Mouse (Mus musculus): Measurements from ENCODE around the gene Ddx25. TPM values are rescaled to one million over a fixed set of nuclear protein-coding genes. Genes with fewer than 3 reads are reported as not detected.
A peak's percentile ranks its signal among the peaks of the same experiment; 100 is the strongest.

The Ddx25 gene
- total and polyA plus RNA-seq, 3 experiments = 0.17 to 1.1 (median 0.63) TPM

DNA sequence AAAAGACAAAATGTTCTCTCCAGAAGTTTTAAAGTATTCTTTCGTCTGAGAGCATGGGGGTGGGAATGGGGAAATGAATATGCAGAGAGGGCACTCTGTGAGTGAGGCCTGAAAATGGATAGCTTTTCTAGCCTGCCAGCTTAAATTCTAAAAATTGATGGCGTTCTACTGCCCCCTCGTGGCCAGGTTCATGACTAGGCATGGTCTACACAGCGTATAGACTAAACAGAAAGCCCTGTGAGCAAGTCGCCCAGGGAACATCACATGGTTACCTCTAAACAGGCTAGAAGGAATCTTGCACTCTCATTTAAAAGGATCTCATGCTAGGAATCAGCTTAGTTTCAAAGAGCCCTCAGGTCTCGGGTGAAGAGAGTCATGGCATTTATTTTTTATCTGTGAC is 16.8 kb downstream of the Ddx25 start:
- DNase-seq = peak; percentile 64

- no peak for DNase-seq
Observed at GRCm38 (mm10) chr9:35541024-35541423, 17.3 kb downstream of the Ddx25 start.

- no peak for DNase-seq
Observed at GRCm38 (mm10) chr9:35539001-35539750, 19.2 kb downstream of the Ddx25 start.

- no peak for DNase-seq
Observed at GRCm38 (mm10) chr9:35535876-35536275, 22.5 kb downstream of the Ddx25 start.

DNA sequence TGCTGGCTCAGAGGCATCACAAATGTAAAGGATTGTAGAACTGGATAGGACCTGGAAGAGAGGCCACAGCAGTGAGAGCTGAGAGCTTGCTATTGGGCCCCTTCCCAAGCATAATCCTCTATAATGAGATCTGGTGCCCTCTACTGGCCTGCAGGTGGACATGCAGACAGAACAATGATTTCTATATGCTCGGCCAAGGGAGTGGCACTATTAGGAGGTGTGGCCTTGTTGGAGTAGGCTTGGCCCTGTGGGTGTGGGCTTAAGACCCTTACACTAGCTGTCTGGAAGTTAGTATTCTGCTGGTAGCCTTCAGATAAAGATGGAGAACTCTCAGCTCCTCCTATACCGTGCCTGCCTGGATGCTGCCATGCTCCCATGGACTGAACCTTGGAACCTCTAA is 23.2 kb downstream of the Ddx25 start:
- peak; percentile 24 for DNase-seq

DNA sequence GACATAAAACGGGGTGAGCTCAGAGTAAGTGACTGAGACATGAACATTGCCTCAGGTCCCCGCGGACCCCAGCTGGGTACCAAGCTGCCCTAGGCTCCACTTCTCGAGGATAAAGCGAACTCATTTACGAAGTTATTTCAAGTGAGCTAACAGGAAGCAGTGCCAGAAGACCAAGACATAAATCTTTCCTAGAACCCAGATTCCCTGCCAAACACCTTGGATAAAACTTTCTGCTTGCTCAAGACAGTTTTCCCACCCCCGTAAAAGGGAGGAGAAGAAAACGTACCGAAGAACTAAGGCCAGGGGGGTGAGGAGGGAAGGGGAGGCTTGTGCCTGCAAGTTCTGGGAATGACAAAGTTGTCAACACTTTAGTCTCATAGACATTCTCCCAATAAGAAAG is 25.1 kb downstream of the Ddx25 start:
- no peak for DNase-seq

GRCm38 (mm10) chr9:35529796-35530195 is 28.5 kb downstream of the Ddx25 start:
- no peak for DNase-seq

GRCm38 (mm10) chr9:35529141-35529540 is 29.2 kb downstream of the Ddx25 start:
- no peak for DNase-seq

- DNase-seq = peak; percentile 64
Observed at GRCm38 (mm10) chr9:35523941-35524411, 34.4 kb downstream of the Ddx25 start.

DNA sequence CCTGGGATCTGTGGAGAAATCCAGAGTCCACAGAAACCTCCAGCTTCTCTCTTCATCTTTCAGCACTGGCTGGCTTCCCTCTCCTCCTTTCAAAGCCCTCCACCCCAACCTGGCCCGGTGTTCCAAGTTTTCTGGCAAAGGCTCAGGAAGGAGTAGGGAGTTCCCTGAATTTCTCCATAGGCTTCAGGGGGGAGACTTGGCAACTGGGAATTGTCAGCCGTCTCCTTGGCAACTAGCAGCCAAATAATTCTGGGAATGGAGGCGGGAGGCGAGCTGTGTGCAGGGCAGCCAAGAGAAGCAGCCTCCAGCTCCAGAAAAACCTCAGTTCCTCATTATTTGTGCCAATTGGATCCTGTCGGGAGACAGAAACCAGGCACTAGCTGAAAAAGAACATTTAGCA is 34.8 kb downstream of the Ddx25 start:
- peak; percentile 23 for DNase-seq

DNA sequence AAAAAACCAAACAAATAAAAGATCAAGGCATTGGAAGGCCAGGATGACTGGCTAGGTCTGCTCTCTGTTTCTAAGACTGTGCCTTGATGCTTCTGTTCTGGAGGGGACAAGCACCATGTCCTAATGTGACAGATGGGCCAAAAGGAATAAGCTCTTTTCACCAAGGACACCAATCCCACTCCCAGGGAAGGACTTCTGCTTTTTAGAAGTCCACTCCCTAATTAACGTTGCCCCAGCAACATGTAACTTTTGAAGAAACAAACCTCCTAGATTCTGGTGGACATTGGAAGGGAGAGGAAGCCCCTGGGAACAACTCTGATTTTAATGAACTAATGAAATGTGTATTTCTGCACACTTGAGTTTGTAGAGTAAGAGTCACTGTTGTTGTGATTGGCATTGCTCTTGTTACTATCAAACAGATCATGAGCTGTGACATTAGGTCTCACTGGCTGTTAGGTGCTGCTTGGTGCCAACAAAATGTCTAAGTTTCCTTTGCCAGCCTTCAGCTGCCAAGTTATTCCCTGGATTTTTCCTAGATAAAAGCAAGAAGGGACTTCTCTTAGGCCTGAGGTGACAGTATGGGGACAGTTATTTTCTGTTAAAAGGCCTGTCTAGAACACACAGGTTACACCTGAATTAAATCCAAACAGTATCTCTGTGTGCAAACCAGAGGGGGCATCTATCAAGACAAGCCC is 35.4 kb downstream of the Ddx25 start:
- no peak for DNase-seq

- DNase-seq = no peak
Observed at GRCm38 (mm10) chr9:35522241-35522640, 36.1 kb downstream of the Ddx25 start.

GRCm38 (mm10) chr9:35520631-35521348 is 37.5 kb downstream of the Ddx25 start:
- DNase-seq = no peak

DNA sequence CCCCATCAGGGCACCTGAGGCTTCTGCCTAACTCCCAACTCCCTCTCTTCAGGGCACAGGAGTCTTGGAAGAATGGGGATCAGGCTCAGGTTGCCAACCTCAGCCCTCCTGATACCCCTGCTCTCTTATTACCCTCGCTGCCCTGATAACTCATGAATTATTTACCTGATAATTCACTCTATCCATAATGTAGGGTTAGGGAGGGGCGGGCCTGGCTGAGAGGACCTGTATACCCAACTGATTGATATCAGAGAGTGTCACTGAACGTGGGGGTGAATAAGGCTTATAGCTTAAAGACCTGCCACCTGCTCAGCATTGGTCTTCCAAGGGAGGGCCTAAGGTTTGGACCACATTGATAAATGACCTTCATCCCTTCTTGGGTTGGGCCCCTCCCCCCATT is 40.2 kb downstream of the Ddx25 start, which contains the start of gene Gm1113:
Gene Gm1113 (minus strand): TSS at position 101 of the 400 bp plus-strand sequence.
- no peak for DNase-seq

GRCm38 (mm10) chr9:35516711-35517110 is 41.6 kb downstream of the Ddx25 start:
- DNase-seq = no peak

GRCm38 (mm10) chr9:35516182-35516581 is 42.1 kb downstream of the Ddx25 start:
- no peak for DNase-seq

GRCm38 (mm10) chr9:35513900-35514299 is 44.4 kb downstream of the Ddx25 start:
- no peak for DNase-seq

- peak; percentile 37 for DNase-seq
Observed at GRCm38 (mm10) chr9:35508234-35508633, 50.1 kb downstream of the Ddx25 start.

GRCm38 (mm10) chr9:35502361-35503000 is 55.8 kb downstream of the Ddx25 start:
- no peak for DNase-seq

- no peak for DNase-seq
Observed at GRCm38 (mm10) chr9:35499946-35500345, 58.4 kb downstream of the Ddx25 start.

DNA sequence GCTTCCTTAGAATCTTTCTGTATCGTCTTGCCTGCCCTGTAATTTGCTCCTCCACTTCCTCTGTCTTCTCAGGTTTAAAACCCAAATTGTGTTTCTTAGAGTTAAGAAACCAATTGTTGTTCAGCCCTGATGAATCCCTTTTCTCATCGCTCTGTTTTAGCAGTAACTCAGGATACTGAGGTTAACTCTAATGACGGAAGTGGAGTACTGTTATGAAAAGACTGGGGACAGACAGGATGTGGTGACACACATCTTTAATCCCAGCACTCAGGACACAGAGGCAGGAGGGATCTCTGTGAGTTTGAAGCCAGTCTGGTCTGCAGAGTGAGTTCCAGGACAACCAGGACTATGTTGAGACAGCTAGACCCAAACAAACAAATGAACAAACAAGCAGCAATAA is 62.9 kb downstream of the Ddx25 start:
- no peak for DNase-seq

DNA sequence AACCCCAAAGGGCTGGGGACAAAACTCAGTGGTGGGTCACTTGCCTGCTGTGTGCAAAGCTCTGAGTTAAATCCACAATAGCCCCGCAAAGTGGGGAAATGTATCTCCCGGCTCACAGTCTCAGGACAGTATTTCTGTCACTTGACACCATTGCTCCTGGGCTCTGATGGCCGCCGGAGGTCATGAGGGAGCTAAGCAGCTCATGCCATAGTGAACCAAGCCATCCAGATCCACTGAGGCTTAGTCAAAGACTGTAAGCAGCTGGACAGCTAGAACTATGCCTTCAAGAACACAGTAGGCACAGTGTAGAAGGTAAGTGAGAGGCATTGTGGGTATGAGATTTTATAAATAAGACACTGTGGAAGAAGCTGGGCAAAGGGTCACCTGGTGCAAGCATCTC is 63.4 kb downstream of the Ddx25 start:
- DNase-seq = no peak
